Mouse (Mus musculus): ENCODE measurements around the gene Yipf7. TPM values are rescaled to one million over a fixed set of nuclear protein-coding genes. Genes with fewer than 3 reads are reported as not detected.

Yipf7 gene
- 0.04 and 0.14 TPM in 2 replicates for polyA plus RNA-seq (2012; rRNA removed)

GRCm38 (mm10) chr5:69542489-69542888, at the start of gene Yipf7:
Gene Yipf7 (minus strand): TSS chr5:69542648.

GRCm38 (mm10) chr5:69591640-69592461, 49.4 kb upstream of the Yipf7 start, which contains the start of gene Gnpda2:
Gene Gnpda2 (minus strand): TSS chr5:69592340.

GRCm38 (mm10) chr5:69556628-69557403, 14.4 kb upstream of the Yipf7 start, which contains the start of gene Guf1:
Gene Guf1 (plus strand): TSS chr5:69556923.

Other genes with a start within 250 kb of the Yipf7 start
- 1.4 and 1.8 TPM in 2 replicates for gene Kctd8, start 201.0 kb downstream of the Yipf7 start, polyA plus RNA-seq (2012; rRNA removed)
- gene Guf1, start 14.3 kb upstream of the Yipf7 start, polyA plus RNA-seq (2012; rRNA removed): 42.5 and 62.3 TPM in 2 replicates
- 14.1 and 19.5 TPM in 2 replicates for gene Gnpda2, start 49.7 kb upstream of the Yipf7 start, polyA plus RNA-seq (2012; rRNA removed)

Measured in central nervous system, embryonic 11.5 days (tissue).